Mouse (Mus musculus): ENCODE measurements around the gene Olfr73.
"Not testable (repeated sequence)": the region's sequence is repeated elsewhere in the genome, so short reads cannot be mapped to it uniquely, and the experiment has no call there.

The Olfr73 gene

GRCm38 (mm10) chr2:88037599-88037998 lies at the start of gene Olfr73:
TSS of gene Olfr73 (minus strand) at chr2:88037699.
- no peak for DNase-seq

GRCm38 (mm10) chr2:88071730-88072129 lies 34.2 kb upstream of the Olfr73 start, which contains the start of gene Olfr1163:
TSS of gene Olfr1163 (minus strand) at chr2:88071830.
- no peak for DNase-seq

- no peak for DNase-seq
These were observed 26.1 kb upstream of the Olfr73 start for GRCm38 (mm10) chr2:88063587-88063986.

- DNase-seq, result no peak
These were observed 13.5 kb upstream of the Olfr73 start, which contains the start of gene Olfr1162 for GRCm38 (mm10) chr2:88051029-88051428. TSS of gene Olfr1162 (minus strand) at chr2:88051129.

- not testable (repeated sequence) for DNase-seq
These were observed 15.0 kb downstream of the Olfr73 start, which contains the start of gene Olfr1161 for GRCm38 (mm10) chr2:88022474-88022873. TSS of gene Olfr1161 (plus strand) at chr2:88022774.

GRCm38 (mm10) chr2:88007515-88008318 lies 29.8 kb downstream of the Olfr73 start, which contains the start of gene Olfr1160:
TSS of gene Olfr1160 (minus strand) at chr2:88008268.
- DNase-seq, result no peak

- DNase-seq, result no peak
These were observed 47.7 kb downstream of the Olfr73 start, which contains the start of gene Olfr1158 for GRCm38 (mm10) chr2:87989813-87990212. TSS of gene Olfr1158 (plus strand) at chr2:87990113.

Measured in cerebellum, adult 11-12 months (tissue).